Mouse (Mus musculus) left cerebral cortex, adult 18-20 months (tissue): ENCODE results near the gene Capn2. TPM values are rescaled to one million over a fixed set of nuclear protein-coding genes. Genes with fewer than 3 reads are reported as not detected.

ENCODE experiments used
- DNase-seq, 2 experiments: peaks; one replicate each; pipeline ENCODE4 v3.0.0; 2021 to 2022; ENCODE audit warnings: low spot score in 2 of 2, mixed read lengths in 1 of 2
- long read RNA-seq, 2 experiments: library from polyadenylated mRNA; stranded (forward); transcript quantifications; one replicate each; pipeline ENCODE4 v2.0.0; 2021
- total RNA-seq, 2 experiments: library from RNA; stranded (reverse); gene quantifications; 2 replicates each; pipeline ENCODE4 v1.2.3; 2021

Gene Capn2
- 10 to 100 TPM; 65.1 to 66.8 TPM for total RNA-seq
- long read RNA-seq, experiment 1, partial matches to known transcripts = 10 of 112 reads
- long read RNA-seq, experiment 1, other reads (novel, unspliced or antisense) = 102 of 112 reads
- long read RNA-seq, experiment 2, partial matches to known transcripts = 12 of 79 reads
- long read RNA-seq, experiment 2, other reads (novel, unspliced or antisense) = 67 of 79 reads

DNA sequence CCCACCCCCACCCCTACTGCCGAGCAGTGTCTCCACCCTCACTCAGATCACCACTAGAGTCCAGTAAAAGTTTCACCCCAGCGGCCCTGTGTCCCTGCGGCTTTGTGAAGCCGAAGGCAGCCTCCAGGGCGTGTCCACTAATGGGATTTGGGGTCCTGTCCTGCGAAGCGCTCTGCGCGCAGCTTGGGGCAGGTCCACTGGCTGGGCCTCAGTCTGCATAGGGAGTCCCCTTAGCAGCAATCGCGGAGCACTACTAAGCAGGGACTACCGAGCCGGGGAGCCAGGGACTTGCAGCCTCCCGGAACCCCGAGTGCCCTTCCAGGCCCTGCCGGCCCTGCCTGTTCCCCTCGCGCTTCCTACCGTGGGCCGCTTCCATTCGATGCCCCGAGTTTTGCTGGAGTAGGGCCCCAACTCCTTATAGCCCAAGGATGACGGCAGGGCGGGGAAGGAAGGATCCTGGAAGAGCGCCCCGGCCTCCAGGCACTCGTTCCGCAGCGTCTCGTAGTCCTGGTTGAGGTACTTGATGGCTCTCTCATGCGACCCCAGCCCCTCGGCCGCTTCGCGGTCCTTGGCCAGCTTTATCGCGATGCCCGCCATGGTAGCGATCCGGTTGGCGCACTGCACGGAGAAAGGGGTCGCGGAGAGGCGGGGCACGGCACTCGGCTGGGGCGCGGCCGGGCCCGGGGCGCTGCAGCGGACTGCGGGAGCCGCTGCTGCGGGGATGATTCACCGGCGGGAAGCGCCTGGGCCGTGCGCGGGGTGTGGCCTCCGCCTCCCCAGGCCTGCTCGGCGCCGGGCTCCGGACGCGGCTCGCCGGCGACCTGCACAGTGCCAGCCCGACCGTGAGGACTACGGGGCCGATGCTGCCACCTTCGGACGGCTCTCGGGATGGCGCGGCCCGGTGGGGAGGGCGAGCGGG lies at the start of gene Capn2:
Gene Capn2 (minus strand): TSS at position 851 of the 919 bp plus-strand sequence.
- peak; percentile 74 to 78 for DNase-seq

DNA sequence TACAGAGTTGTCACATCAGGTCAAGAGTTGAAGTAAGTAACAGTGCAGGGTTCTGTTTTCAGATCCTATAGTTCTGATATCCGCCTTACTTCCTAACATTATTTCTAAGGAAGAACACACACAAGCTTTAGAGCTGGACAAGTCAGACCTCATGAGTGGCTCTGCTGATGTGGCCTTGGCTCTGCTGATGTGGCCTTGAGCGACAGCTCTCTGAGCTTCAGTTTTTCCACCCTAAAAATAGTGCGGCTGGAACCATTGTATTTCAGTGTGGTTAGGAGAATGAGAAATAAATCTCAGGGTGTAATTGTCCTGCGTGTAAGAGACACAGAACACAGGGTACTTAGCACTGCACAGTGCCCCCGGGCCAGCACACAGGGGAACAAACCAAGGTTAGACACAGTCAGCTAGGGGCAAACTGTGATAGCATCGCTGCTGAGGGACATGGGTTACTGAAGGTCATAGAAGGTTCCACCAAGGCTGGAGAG lies 48.0 kb upstream of the Capn2 start:
- DNase-seq = no peak

DNA sequence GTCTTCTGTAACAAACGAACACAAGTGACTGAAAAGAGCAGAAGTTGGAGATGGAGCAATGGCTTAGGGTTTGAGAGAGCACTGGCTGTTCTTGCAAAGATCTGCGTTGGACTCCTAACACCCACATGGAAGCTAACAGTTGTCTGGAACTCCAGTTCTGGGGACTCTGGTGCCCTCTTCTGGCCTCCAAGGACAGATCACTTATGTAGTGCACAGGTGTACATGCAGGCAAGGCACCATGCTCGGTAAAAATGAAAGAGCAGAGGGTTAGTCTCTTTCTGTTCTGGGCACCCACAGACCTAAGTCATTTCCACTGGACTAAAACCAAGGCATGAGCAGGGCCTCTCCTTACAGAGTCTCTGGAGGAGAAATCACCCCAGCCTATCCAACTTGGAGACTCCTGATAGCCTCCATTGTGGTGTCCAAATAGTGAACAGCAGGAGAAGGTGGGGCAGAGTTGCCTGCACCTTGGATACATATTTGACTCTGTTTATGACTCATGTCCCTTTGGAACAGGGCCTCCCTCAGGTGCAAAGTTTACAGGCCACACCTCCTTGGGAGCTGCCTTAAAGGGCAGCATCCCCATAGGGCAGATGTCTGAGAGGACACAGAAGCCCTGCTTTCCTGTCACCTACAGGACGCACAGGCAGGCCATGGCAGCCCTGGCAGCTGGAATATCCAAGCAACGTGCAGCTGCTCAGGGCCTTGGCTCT lies 47.2 kb upstream of the Capn2 start, which contains the start of gene Capn8:
Gene Capn8 (plus strand): TSS at position 600 of the 713 bp plus-strand sequence.
- no peak for DNase-seq

DNA sequence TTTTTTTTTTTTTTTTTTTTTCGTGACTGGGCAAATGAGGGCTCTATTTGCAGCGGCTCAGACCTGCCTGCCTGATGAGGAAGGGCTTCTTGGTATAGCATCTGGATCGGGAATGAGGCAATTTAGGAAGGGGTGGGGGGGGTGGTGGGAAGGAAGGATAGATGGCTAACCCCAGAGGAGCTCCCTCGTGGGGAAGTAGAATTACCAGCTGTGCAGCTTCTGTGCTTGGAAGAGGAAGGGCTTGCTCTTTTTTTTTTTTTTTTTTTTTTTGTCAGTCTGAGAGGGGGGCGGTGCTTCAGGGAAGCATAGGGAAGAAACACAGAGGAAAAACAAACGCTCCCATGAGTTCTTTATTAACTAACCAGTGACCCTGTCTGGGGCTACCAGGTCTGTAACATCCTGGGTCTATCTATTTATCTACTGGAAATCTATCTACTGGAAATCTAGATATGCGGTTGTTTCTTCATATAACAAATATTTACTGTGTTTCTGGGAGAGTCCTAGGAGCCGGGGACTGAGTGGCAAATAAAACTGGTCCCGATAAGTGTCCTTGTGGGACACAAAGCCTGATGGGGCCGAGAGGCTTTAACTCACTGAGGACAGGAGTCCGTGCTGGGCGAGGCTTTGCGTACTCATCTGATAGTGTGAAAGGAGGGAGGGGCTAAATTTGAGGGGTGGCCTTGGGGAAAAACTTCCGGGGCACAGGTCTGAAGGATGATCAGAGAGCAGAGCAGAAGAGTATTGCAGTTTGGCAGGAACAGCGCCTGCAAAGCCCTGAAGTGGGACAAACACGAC lies 45.4 kb upstream of the Capn2 start:
- no peak for DNase-seq

DNA sequence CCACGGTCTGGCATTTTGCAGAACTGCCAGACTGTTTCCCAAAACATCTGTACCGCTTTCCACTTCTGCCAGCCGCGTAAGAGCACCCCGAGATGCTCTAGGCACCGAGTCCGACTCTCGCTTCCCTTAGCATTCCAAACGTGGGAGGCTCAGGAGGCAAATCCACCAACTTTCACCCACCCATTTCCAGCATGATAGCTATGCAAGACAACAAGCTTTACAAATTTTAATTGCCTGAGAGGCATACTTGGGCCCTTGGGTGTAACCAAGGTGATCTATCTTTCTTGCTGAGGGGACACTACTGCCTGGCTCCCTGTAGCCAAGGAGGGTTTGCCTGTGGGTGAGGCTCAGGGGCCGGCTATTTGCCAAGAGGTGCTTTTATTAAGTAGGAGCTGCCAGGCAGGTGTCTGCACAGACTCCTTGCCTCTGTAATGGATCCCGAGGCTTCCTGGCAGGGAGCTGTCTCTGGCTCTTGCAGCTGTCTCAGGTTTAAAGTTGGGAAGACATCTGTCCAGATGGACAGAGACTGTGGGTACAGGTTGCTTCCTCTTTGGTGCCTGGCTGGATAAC lies 44.6 kb upstream of the Capn2 start:
- no peak for DNase-seq

DNA sequence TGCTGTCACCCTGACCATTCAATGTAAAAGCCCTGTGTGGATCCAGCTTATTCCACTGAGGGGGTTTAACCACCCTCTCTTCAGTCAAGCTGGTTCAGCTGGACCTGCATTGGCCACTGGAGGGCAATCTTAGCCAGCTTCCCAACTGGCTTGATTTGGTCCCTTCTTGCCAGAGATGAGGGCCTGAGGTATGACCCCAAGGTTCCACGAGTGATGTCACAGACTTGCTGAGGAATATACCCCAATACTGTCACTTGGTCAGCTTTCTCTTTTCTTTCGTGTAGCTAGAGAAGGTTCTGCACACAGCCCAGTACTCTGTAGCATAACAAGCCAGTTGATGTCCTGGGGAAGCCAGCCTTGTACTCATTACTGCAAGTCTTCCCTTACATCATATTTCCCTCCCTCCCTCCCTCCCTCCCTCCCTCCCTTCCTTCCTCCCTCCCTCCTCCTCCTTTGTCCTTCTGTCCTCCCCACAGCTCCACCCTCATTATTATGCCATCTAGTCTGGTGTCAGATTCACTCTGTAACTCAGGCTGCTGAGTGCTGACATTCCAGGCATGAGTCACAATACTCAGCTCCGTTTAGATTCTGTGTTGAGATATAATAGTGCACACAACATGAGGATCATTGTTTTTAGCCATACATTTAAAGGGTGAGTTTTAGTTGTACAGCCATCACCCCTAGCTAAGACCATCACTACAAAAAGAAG lies 43.1 kb upstream of the Capn2 start:
- peak; percentile 34 to 55 for DNase-seq

DNA sequence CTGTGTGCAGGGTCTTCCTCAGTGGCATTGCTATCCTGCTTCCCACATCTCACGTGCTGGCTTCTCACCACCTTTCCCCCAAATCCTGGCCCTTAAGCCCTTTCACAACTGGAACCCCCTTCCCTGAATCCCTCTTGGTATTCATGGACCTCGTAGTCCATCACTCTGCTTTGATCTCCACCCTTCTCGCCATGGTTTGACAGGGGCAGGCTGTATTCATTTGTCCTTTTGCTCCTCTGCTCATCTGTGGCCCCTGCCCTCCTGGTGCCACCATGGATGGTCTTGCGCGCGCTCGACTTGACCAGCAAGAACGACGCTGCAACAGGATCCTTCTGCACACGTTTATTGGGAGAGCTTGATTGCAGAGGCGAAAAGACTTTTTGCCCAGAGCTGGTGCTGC lies 42.1 kb upstream of the Capn2 start:
- DNase-seq = no peak

DNA sequence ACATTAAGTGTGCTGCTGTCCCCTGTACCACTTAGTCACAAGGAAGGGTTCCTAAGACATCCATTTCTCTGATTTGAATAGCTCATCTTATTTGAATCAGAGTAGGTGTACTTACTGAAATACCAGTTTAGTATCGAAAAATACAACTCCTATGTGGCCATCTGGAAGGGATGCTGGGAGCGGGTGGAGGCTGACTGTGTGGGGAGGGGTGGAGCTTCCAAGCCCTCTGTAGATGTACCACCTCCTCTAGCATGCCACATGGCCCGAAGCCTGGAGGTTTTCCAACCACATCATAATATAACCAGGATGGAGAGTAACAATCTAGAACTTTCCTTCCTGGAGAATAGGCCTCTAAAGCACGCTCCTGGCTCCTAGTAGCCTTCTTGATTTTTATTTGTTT lies 40.9 kb upstream of the Capn2 start:
- DNase-seq = no peak

DNA sequence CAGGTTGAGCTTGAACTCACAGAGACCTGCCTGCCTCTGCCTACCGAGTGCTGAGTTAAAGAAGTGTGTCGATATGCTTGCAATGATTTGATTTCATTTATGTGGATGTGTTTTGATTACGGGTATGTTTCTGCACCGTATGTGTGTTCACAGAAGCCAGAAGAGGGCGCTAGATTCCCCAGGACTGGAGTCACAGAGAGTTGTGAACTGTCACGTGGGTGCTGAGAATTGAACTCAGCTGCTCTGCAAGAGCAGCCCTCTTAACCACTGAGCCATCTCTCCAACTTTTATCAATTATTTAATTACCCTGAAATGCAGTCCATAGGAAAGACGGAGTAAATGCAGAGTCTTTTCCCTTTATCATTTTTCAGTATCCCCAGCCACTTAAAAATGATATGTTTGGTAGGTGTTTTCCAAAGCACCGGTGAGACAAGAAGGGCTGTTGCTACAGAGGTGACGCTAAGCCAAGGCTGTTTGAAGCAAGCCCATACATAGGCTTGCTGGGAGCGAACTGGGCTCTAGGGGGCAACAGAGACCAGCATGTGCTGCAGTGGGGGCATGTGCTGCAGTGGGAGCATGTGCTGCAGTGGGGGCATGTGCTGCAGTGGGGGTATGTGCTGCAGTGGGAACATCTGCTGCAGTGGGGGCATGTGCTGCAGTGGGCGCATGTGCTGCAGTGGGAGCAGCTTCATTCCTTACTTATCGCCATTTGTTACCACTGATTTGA lies 36.4 kb upstream of the Capn2 start:
- peak; percentile 57 to 69 for DNase-seq

DNA sequence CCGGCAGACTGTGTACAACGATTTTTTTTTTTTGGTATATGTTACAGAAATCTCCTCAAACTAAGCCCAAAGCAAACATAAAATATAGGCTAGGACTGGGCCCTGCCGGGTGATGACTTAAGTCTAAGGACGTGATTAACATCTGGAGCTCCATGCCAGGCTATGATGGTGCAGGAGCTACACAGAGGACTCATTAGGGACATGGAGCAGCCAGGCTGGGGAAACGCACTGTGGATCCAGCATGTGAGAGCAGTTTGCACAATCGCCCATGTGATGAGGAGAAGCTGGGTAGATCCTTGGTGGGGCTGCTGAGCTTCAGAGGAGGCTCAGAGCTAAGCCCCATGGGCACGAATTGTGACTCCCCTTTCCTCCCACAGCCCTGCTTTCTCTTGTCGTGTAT lies 33.4 kb upstream of the Capn2 start:
- DNase-seq = no peak

DNA sequence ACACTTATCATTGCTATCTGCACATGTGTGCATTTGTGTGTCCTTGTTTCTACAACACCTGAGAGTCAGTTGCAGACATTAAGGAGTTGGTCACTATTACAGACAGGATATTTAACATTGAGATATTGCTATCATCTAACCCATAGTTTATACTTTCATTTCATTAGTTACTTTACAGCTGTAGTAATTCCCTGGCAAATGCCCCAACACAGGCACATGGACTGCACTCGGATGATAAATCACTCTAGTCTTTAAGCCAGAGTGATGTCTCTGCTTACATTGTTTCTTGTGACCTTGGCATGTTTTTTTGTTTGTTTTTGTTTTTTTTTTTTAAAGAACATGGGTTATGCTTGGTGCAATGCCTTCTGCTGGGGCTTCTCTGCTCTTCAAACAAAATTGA lies 26.5 kb upstream of the Capn2 start:
- no peak for DNase-seq

DNA sequence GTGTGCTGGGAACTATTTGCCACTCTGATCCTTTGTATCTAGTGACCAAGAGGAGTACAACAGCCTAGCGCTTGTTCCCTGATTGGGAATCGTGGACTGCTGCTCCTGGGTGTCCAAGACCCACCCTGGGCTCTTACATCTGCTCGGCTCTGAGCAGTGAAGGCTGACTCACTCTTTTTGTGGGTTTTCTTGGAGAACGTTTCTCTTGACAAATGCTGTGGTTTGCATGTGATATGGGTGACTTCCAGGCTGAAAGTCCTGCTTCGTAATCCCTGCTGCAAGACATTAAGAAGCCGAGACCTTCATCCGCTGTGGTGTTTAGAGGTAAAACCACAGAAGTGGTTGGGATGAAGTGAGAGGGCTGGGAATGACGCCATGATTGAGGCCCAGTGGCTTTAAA lies 25.7 kb upstream of the Capn2 start:
- no peak for DNase-seq

DNA sequence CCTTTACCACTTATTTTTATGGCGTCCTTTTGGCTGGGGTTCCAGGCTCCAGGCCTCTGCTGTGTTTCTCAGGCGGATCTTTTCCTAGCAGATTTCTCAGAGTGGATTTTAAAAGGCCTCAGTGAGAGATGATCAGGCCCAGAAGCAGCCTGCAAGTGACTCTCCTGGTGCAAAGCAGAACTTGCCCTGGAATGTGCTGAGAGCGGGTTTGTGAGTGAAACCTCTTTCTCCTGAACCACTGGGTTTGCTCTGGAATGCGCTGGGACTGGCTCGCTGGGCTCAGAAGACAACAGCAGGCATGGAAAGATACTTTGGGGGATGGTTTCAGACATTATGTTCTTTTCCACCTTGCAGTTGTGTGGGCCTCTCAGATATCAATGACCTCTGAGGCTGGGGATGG lies 24.7 kb upstream of the Capn2 start:
- DNase-seq = no peak

DNA sequence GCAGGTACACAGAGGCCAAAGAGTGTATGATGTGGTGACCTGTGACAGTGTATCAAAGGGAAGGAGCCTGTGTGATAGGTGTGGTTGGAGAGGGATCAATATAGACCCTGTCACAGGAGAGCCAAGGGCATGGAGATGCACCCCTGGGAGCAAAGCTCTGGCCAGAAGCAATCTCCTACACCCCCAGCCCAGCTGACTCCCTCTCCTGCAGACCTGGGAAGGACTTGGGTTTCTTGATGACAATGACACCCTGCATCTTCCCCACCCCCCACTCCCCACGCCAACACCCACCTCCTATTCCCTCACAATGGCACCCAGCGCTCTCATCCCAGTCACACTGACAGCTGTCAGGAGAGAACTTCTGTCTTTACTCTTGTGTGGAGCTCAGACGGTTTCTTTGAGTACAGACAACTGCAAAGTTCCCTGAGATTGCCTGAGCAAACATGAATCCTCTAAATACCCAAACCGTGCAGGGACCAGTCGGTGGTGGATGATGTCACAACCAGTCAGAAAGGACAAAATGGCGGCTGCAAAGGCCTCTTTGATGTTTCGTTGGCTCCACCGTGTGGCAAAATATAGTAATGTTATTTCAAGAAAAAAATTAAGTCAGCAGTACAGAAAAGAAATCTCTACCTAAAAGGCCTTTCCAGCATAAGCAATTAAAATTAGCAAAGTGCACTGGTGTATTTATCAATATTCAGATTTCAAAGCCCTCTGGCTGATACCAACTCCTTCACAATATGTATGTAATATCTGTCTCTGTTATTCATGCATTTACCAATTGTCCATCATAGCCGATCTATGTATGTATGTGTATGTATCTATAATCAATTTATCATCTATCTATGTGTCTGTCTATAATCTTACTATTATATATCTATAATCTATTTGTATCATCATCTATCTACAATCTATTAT lies 21.9 kb upstream of the Capn2 start:
- peak; percentile 76 to 78 for DNase-seq

DNA sequence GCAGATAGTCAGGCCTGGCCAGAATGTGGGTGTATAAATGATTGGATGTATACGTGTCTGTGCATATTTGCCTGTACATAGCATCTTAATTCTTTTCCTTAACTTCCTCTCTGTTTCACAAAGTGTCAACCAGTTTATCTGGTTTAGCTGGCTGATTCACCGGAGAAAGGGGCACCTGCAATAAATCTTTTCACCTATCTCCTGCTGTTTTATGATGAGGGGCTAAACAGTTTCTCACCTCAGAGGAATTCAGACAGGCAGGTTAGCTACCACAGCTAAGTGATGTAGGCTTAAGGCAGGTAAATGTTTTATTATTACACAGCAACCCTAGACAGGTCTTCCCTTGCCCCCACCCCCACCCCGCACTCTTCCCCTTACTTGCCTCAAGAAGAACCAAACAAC lies 17.7 kb upstream of the Capn2 start:
- DNase-seq = no peak

DNA sequence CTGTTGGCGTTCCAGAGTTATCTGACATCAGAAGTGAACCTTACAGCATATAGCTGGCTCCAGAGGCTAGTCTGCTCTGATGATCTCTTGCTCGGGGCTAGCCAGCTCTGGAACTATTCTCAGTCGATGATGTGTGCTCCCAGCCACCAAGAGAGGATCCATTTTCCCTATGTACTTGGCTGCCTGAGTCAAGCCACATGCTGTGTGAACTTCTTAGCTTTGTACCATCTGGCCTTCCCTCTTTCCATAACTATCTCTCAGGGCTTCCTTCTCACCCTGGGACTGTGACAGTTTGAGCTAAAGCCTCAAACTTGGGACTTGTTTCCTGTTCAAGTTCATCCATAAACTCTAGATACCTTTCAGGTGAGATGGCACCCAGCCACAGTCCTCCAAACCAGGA lies 16.2 kb upstream of the Capn2 start:
- DNase-seq = no peak

DNA sequence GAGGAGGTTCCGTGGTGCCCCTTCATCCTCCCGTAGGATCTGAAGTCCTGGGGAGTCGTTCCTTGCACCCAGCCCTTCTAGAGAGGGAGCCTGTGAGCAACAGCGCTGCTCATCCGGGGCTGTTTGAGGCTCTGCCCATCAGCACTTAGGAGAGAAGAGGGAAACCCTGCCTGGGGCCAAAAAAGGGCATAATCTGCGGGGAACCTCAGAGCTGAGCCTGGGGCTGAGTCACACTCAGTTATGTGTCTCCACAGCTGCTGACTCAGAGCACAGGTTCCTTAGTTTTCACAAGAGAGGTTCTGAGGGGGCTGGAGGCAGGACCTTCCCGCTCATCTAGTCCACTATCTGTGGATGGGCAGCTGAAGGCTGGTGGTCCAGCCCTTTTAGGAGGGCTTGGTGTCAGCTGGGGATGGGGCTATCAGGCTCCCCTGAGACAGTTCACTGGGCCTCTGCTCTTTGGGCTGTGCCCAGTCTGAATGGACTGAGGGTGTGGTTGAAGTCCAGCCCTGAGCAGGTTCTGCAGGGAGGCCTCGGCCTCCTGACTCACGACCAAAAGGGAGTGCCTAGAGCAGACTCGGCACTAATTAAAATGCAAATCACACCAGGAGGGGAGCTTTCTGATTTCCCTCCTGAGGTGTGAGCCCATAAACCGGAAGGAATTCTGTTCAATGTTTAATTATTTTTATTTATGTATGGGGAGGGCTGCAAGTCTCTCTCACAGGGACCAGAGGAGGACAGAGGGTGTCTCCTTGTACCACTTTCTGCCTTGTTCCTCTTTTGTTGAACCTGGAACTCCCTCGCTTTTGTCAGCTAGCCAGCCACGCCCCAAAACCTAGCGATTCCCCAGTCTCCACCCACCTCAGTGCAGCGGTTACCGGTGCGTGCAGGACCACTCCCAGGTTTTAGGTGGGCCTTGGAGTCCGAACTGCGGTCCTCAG lies 10.8 kb upstream of the Capn2 start:
- no peak for DNase-seq
